Mouse (Mus musculus) embryonic fibroblast, embryonic 13.5 days (primary cell): ENCODE measurements around the gene Atp1a3.

Source experiments
- CTCF ChIP-seq: IDR thresholded peaks from 2 replicates; pipeline ENCODE4 v1.5.1; 2011; ENCODE audit warnings: mild to moderate bottlenecking, control low read depth, low read length, moderate library complexity, borderline replicate concordance; ENCODE audit not compliant: insufficient read depth
- POLR2A ChIP-seq: IDR thresholded peaks from 2 replicates; pipeline ENCODE4 v1.6.1; 2011; ENCODE audit warnings: low read depth, mild to moderate bottlenecking, control low read depth, low read length, moderate library complexity

- TF ChIP-seq CTCF (no peak), POLR2A (no peak)
These were observed 2.9 kb upstream of the Atp1a3 start for GRCm38 (mm10) chr7:25008635-25009034.
